Mouse (Mus musculus) inflammation-experienced regulatory T-cells, adult 6 months (primary cell): Measurements from ENCODE around the gene Iqschfp. TPM values are rescaled to one million over a fixed set of nuclear protein-coding genes. Genes with fewer than 3 reads are reported as not detected.

ENCODE experiments used
- ATAC-seq: one replicate; pipeline ENCODE4 v1.8.0; 2017
- polyA plus RNA-seq, 3 experiments: library from polyadenylated mRNA; unstranded; fragments of 100-300 nt; shearing (Covaris generic); gene quantifications; one replicate each; pipeline ENCODE4 v1.2.1; 2017

Gene Iqschfp
- polyA plus RNA-seq, 3 experiments from 2014 or later: not detected

DNA sequence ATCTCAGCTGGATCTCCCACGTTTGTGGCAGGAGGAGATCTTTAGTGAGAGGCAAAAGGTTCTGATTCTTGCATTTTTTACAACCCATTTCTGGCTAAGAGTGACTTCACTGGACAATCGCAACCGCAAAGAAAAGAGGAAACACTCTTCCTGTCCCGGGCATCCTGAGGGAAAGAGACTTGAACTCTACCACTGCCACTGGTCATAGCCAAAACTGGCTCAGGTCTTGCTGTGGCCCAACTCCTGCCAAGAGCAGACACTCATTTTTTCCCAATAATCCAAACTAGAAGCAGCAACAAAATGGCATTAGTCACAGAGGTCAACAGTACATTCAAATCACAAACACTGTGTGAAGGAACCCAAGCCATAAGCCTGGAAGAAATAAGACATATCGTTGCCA, 770.4 kb downstream of the Iqschfp start:
- no peak for ATAC-seq

DNA sequence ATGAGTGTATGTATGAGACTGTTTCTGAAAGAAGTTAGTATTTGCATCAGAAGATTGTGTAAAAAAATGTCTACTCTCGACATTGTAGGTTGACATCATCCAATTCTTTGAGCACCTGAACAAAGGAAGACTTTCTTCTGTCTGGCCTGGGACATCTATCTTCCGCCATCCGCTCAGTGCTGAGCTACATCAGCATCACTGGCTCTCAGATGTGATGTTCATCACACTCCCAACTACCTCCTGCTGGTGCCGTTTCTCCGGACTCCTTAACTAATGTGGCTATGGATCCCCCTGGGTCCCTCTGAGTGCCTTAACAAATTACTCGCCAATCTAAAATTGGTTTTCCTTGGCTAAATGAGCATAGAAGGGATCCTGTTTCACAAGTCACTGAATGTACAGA, 772.3 kb downstream of the Iqschfp start:
- ATAC-seq: no peak

DNA sequence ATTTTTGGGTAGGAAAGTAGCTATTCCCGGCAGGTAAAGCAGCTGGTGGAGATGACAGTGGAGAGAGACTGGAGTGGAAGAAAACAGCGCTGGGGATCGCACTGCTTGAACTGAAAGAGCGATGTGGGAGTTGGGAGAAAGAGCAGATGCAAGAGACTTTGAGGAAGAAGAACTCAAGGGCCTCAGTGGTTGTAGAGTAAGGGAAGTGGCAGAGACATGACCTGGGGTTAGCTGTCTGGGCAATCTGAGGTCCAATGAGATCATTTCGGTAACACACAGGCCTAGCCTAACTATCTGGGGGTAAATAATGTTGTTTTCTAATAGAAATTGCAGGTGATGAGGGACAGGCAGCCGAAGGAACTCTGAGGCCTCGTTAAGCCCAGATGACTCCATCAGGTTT, 774.3 kb downstream of the Iqschfp start:
- no peak for ATAC-seq

DNA sequence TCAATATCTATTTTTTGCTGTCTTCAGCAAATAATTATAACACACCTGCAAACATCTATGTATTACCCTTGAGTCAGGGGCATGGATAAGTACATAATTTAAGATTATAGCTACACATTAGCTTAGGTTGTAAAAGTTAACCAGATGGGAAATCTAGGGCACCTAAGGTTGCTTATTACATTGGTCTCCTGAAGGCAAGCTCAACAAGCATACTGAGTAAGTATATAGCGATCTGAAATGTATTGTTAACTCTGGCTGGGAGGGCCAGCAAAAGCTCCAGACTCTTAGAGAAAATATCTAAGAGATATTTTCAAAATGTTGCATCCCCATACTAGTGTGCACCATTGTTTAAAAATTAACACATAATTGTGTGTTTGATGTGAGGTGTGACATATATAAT, 775.8 kb downstream of the Iqschfp start:
- no peak for ATAC-seq

DNA sequence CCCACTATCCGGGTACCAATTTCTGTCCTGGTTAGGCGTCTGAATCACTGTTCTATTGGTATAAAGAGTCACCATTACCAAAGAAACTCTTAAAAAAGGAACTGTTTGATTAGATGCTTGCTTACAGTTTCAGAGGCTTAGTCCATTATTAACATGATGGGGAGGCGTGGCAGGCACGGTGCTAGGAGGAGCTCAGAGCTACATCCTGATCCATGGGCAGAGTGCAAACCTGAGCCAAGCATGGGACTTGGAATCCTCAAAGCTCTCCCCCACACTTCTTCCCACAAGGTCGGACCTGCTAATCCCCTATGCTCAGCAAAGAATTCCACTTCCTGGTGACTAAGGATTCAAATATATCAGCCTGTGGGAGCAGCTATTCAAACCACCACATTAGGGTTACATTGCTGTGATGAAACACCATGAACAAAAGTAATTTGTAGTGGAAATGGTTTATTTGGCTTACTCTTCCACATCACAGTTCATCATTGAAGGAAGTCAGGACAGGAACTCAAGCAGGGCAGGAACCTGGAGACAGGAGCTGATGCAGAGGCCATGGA, 777.5 kb downstream of the Iqschfp start:
- no peak for ATAC-seq

DNA sequence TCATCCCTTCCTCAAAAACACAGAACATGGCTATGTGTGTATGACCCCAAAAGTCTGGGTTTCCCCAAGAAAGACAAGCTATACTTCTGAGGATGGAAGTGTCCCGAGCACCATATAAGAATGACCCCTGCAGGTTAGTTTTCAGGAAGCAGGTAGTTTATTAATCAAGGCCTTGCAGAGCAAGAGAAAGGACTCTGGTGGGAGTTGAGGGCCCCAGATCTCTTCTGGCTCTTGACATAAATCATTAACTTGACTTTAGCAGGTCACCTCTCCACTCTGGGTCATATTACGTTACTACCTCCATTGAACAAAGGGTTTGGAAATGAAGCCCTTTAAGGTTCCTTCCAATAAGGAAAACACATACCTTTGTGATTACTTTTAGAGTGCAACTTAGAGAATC, 782.7 kb downstream of the Iqschfp start:
- ATAC-seq: no peak

DNA sequence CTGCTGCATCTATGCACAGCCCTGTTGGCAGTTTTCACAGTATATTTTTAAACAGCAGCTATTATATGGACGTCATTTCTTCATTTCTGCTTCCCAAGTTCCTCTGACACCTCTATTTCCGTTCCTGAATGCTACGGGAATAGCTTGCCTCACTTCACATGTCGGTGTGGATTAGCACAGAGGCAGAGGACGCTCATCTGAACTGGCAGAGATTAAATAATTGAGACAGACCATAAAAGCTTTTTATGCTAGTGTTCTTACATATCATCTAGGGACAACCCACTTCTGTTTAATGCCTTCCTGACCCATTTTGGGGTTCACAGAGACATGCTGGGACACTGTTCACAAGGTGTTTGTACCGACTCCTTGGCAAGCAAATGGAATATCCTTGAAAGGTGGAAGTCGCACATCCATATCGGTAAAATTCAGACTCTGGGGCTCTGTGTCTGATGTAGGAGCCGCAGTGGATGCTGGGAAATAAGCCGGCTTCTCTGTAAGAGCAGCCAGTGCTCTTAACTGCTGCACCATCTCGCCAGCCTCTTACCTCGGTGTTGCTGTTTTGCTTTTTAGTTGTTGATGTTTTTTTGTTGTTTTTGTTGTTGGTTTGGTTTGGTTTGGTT, 783.3 kb downstream of the Iqschfp start:
- no peak for ATAC-seq

Other genes starting within 250 kb of the Iqschfp start
- gene Iqcj, start within 50 bp of the Iqschfp start, polyA plus RNA-seq: not detected
- gene Schip1, start 172.6 kb downstream of the Iqschfp start, polyA plus RNA-seq: under 1 TPM in 1 of 3 experiments, not detected in 2; 0.18 TPM